Mouse (Mus musculus): ENCODE measurements around the gene Ranbp3.
A peak's percentile ranks its signal among the peaks of the same experiment; 100 is the strongest.

Gene Ranbp3

DNA sequence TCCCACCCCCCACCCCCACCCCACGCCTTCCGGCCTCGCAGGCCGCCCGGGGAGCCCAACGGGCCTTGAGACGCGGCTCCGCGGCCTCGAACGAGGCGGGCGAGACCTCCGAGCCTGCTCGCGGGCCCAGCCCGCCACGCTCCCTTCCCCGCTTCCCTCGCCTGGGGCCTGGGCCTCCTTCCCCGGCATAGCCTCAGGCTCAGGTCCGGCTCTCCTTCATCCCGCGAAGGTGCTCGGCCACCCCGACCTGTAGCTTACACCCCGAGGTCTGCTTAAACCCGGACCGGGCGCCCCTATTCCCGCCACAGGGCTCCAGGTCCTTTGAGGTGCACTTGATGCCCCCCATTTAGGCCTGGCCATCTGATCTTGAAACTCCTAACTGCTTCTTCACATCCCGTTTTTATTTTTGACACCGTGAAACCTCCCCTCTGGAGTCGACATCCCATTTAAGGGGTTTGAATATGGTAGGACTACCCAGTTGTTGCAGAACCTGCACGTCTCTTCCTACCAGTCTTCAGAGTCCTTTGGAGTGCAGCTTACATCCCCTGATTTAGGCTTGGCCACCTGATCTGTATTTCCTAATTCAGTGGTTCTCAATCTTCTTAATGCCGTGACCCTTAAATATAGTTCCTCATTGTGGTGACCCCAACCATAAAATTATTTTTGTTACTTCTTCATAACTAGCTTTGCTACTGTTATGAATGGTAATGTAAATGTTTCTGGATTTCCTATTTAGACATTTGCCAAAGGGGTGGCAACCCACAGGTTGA is 738 bp downstream of the Ranbp3 start:
- no peak for DNase-seq (ENCODE audit: low spot score in 2 of 2)

DNA sequence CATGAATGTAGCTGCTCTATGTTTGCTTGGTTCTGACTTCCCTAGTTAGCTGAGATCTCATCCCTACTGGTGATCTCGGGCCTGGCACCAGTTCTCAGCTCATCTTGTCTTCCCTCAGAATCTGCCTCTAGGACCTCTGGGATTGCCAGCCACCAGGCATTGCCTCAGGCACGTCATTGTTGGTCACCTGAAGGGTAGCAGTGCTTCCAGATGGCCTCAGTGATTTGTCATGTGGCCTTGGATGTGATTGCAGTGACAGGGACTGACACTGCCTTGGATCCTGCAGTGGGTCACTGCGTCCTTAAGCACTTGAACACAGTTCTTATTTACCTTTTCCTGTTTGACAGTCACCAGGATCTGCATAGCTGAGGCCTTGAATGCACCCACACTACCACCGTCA is 8.7 kb downstream of the Ranbp3 start:
- DNase-seq (ENCODE audit: low spot score in 2 of 2): no peak

DNA sequence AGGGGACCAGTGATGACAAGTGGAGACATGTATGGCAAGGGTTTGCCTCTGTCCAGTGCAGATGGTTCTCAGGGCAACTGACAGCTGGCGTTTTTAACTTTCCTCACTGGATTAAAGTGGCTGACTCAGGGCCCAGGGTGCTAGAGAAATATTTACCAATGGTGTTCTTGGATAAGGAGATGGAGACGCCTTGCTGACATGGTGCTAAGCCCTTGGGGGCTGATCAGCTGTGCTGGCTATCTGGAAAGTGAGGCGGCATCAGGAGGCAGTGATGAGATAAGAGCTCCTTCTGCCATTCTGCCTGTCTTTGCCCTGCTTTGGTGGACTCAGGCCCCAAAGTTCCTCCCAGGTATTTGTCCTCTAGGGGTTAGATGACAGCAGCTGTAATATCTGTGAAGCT is 9.8 kb downstream of the Ranbp3 start:
- no peak for DNase-seq (ENCODE audit: low spot score in 2 of 2)

DNA sequence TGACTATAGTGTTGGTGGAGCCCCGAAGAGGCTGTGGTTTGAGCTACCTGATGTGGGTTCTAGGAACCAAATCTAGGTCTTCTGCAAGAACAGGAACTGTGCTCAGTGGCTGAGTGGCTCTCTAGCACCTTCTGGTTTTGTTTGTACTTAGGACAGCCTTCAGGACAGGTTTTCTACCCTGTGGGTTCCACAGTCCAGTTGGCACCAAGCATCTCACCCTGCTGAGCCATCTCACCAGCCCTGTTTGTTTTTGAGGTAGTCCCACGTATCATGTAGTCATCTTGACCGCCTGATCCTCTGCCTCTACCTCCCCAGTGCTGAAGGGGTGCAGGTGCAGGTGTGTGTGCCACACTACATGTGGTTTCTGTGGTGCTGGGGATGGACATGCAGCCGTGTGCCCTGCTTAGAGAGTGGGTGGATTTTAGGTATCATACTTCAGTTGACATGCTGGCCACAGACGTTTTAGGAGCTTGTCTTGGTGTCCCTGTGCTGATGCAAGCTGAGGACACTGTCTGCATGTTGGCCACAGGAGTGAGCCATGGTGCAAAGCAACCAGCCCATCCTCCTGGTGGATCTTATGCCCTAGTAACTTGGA is 10.5 kb downstream of the Ranbp3 start:
- no peak for DNase-seq (ENCODE audit: low spot score in 2 of 2)

DNA sequence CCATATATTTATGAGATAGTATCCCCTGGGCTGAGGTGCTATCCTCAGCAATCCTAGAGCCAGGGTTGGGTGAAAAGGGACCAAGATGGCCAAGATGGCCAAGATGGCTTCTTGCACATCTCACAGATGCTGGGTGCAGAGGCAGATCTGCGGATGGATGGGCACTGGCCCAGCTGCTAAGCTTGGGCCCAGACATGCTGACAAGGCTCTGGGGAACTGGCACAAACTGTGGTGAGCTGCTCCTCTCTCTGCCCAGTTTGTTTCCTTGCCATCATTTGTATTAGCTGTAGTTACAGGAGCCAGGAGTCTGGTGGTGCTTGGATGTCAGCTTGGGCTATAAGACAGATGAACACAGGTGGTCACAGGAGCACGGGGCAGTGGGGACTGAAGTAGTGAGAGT is 11.6 kb downstream of the Ranbp3 start:
- DNase-seq (ENCODE audit: low spot score in 2 of 2): no peak

DNA sequence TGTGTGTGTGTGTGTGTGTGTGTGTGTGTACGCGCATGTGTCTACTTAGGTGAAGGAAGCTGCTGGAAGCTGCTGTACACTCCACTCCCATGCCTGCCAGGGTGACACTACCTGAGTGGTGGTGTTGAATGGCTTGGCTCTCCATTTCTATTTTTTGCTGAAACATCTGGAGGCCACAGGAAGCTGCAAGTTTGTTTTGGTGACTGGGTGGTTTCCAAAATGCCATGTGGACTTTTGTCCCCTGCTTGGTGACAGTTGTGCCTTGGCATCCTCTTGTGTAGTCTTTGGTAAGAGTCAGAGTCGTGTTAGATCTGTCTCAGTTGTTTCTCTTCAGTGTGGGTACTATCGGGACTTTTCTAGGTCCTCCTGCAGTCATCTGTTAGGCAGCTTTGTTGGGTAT is 13.7 kb downstream of the Ranbp3 start:
- no peak for DNase-seq (ENCODE audit: low spot score in 2 of 2)

DNA sequence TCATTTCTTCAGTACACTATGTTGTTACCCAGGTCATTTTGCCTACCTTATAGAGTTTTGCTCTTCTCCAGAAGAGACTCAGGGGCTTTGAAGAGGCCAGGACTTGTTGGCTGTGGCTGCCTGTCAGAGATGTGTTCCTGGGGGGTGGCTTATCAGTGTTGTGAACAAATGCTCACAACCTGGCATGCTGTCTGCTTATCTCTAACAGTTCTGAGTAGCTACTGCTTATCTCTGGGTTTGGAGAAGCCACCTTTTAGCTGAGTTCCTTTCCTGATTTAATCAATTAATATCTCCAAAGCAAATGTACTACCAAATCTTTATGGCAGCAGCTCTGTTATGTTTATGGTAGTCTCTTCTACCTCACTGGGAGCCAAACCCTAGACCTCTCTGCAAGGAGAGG is 15.0 kb downstream of the Ranbp3 start:
- DNase-seq (ENCODE audit: low spot score in 2 of 2): no peak

DNA sequence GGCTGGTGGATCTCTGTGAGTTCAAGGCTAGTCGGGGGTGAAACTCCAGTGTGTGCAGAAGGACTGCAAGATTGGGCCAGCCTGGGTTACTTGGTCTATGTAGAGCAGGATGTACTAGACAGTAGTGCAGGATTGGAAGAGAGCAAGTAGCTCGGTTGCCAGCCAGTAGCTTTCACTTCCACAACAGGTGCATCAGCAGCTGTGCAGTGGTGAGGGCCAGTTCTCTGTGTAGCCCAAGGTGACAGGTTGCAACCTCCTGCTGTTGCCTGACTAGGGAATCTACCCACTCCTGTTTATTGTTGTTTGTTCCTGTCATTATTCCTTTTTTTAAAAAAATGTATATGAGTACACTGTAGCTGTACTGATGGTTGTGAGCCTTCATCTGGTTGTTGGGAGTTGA is 15.6 kb downstream of the Ranbp3 start:
- DNase-seq (ENCODE audit: low spot score in 2 of 2): no peak

DNA sequence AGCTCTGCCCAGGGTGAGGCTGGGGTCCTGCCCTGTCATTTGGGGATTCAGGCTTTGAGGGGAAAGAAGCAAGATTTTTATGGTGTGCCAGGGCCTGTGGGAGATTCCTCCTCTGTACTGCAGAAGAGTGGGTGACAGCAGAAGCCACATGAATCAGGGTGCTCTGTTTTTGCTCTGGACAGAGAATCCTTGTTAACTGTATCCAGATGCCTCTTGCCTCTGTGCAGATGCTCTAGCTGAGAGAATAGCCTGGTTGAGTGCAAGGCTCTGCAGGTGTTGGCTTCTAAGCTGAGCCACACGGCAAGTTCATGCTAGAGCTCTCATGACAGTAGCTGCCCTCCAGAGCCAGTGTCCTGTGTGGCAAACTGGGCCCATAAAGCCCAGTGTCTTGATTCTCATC is 20.3 kb downstream of the Ranbp3 start:
- DNase-seq (ENCODE audit: low spot score in 2 of 2): no peak

DNA sequence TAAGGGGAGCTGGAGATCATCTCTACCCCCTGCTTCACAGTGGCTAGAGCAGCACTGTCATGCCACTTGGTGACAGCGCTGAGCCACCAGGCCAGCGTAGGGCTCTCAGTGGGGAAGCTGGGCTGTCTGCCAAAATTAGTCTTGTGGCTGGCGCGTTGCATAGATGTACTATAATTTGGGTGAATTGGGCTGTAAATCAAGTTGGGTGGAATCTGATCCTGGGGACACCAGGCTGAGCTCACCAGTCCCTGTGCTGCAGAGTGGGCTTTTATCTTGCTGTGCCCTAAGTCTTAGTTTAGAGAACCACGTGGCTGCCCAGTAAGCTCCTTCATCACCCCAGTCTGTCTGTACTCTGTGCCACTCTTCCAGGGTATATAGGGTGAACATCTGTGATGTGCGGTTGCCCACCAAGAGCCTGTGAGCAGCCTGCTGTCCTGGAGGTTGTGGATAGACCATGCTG is 20.8 kb downstream of the Ranbp3 start:
- no peak for DNase-seq (ENCODE audit: low spot score in 2 of 2)

DNA sequence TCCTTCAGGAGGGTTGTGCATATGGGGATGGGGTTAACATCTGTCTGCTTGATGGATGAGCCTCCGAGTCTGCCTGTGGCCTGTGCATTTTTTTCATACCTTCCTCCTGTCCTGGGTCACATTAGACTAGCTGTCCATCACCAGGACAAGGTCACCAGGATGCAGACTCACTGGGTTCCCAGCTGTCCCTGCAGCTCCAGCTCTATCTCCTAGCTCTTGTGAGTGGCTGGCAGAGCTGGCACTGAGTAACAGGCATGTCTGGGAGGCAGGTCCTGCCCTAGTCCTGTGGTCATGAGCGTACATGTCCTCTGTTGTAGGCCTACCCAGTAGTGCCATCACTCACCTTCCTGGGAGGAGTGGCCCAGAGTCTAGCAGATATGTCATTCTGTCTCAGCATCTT is 27.4 kb downstream of the Ranbp3 start:
- no peak for DNase-seq (ENCODE audit: low spot score in 2 of 2)

DNA sequence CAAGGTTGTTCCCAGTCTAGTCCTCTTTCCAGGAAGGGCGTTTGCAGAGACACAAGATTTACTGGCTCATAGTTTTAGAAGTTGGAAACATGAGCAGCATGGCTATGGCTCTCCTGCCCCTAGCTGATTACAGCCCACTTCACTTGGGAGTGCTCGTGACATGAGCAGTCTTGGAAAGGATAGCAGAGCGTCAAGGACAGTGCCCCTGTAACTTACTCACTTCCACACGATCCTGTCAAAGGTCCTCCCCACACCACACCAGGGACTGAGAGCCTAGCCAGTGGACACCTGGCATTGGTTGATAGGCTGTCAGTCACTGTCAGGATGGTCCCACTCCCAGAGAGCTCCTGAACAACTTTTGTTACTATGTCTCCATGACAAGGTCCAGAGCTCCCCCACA is 29.9 kb downstream of the Ranbp3 start:
- DNase-seq (ENCODE audit: low spot score in 2 of 2): no peak

DNA sequence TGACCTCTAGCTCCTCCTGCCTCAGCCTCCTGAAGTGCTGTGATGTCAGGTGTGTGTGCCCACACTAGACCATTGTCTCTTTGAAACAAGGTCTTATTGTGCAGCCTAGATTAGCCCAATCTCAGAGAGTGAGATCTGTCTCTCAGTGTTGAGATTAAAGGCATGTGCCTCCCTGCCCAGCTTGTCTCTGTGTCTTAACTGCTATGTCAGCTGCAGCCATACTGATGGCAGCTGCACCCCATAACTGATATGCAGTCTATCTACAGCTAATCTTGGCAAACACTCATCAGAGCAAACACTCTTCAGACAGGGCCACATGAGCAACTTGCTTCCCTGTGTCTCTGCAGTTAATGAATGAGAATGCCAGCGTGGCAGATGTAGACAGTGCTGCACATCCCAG is 33.4 kb downstream of the Ranbp3 start:
- no peak for DNase-seq (ENCODE audit: low spot score in 2 of 2)

DNA sequence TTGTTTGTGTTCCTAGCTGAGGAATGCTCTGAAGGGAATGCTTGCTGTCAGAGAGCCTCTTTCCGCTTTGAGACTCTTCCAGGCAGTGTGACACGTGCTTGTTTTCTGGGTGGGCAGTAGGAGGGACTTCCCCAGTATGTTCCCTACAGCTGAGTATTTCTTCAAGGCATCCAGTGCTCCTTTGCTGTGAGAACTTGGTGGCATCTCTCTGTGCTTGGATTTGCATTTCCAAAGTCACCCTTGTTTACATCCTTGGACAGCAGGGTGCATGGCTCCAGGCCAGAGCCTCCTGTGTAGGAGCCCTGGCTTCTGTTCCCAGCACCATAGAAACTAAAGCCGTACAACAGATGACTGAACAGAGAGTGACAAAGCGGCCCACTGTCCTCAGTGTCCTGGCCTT is 35.6 kb downstream of the Ranbp3 start:
- DNase-seq (ENCODE audit: low spot score in 2 of 2): no peak

DNA sequence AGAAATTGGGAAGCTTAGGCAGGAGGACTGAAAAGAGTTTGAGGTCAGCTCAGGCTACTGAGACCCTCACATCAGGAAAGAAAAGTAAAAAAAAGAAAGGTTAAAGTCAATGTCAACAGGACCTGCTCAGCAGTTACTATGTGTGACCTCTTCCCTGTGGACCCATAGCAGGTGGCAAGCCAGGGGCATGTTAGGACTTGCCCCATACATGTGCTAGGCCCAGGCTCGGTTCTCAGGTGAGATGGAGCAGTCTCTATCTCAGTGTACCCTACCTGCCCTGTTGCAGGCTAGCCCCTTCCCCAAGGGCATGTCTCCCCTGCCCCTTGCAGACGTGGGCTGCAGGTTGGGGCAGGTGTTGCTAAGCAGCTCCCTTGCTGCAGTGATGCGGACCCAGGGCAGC is 36.6 kb downstream of the Ranbp3 start:
- DNase-seq (ENCODE audit: low spot score in 2 of 2): no peak

DNA sequence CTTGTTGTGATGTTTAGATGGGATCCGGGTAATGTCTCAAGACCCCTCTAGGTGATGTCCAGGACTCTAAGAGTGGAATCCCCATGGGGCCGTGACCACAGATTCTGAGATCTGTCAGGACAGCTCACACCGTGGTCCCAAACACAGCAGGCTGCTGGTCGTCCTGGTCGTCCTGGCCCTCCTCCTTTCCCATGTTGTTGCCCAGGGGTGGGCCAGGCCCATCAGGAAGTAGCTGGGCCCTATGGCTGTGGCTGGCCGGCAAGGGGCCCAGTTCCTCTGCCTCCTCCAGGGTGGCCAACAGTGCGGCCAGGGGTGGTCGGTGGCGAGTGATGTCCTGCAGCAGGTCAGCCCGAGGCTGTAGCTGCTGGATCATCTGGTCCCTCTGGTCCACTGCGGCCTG is 42.3 kb downstream of the Ranbp3 start:
- DNase-seq (ENCODE audit: low spot score in 2 of 2): no peak

DNA sequence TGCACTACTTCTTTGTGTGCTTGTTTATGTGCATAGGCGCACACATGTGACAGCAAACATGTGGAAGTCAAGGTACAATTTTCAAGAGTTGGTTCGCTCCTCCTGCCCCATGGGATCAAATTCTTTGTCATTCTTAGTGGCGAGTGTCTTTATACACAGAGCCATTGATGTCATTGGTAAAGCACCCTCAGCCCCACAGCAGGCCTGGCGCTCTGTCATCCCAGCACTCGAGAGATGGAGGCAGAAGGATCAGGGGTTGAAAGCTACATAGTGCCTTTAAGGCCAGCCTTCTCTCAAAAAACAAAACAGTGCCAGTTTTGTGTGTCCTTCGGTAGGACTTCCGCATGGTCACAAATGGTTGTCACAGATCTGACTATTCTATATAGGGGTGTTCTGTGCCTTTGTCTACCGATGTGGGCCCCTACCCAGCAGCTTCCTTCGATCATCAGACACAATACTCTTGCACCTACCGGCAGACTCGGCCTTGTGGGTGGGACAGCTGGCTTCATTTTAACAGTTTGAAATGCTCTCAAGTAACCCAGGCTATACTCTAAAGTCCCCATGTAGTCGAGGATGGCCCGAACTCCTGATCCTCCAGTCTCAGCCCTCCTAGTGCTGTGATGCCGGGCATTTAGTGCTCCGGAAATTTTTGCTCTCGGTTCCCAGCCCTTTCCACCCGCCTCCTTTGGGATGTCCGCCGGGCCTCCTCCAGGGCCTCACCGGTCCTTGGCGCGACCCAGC is 43.0 kb downstream of the Ranbp3 start:
- peak in 1 of 2 experiments; percentile 6 for DNase-seq (ENCODE audit: low spot score in 2 of 2)

DNA sequence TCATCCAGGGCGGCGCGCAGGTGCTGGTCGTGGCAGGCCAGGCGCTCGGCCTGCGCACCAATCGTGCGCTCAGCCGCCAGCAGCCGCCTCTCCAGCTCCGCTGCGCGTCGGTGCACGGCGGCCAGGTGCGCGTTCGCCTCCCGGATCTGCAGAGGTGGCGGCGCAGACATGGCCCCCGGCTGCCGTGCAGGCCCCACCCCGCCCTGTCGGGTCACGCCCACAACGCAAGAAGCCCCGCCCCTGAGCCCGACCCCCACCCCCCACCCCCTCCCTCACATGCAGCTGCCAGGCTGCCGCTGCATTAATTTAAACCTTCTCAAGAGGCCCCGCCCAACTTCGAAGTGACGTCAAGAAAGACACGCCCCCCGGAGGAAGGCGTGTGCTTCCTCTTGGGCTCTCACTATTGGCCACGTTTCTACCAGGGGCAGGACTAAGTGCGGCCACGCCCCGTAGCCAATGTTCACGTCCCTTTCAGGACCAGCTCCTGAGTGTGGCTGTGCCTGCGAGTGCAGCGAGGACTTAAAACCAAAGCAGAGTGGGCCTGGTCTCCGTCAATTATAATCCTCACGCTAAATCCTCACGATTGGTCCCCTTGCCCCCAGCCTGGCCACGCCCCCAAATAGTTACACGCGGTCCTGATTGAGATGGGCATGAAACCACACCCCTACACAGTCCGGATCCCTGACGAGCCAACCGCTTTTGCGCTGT is 43.7 kb downstream of the Ranbp3 start:
- DNase-seq (ENCODE audit: low spot score in 2 of 2): peak; percentile 98

DNA sequence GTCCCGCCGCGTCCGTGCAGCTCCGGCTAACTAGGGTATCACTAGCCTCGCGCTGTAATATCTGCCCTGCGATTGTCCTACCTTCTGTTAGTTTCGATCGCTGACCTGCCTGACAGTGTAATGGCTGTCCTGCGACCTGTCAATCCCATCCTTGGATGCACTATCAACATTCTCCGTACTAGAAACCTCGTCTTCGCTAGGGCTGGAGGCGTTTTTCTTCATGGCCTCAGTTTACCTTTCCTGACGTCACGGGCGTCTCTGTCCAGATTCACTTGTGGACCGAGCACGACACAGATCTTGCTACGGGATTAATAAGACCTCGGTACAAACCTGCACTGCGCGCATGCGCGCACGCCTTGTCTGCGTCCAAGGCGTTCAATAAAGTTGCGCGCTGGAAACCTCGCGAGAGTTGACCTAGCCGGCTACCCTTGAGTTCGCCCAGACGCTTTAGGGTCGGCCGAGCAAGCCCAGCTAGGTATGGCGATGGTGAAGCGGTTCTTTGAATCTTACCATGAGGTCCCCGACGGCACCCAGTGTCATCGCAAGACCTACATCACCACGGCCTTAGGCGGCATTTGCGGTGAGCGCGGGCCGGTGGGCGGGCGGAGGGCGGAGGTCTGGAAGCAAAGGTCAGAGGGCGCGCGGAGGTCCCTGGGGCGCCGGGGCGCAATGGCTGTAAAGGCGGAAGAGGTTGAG is 44.4 kb downstream of the Ranbp3 start, which contains the start of the genes Ndufa11 and Vmac:
Gene Ndufa11 (plus strand): TSS at position 405 of the 696 bp plus-strand sequence.
Gene Vmac (minus strand): TSS at position 660 of the 696 bp plus-strand sequence.
- peak; percentile 92 to 93 for DNase-seq (ENCODE audit: low spot score in 2 of 2)

DNA sequence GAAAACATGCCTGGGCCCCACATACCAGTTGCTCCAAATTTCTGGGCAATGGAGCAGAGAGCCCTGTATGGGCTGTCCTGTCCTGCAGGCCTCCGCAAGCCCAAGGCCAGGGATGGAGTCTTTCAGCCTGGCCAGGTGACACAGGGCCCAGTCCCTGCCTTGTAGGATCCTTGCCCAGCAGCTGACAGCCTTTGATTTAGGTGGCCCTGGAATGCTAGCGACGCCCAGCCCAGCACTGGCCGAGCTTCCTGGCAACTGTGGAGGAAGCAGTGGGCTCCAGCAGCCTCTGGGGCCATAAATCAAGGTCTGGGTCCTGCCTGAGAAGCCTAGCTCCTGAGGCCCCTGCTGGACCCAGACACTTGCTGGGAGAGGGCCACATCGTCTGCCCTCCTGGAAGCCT is 49.3 kb downstream of the Ranbp3 start:
- DNase-seq (ENCODE audit: low spot score in 2 of 2): no peak

DNA sequence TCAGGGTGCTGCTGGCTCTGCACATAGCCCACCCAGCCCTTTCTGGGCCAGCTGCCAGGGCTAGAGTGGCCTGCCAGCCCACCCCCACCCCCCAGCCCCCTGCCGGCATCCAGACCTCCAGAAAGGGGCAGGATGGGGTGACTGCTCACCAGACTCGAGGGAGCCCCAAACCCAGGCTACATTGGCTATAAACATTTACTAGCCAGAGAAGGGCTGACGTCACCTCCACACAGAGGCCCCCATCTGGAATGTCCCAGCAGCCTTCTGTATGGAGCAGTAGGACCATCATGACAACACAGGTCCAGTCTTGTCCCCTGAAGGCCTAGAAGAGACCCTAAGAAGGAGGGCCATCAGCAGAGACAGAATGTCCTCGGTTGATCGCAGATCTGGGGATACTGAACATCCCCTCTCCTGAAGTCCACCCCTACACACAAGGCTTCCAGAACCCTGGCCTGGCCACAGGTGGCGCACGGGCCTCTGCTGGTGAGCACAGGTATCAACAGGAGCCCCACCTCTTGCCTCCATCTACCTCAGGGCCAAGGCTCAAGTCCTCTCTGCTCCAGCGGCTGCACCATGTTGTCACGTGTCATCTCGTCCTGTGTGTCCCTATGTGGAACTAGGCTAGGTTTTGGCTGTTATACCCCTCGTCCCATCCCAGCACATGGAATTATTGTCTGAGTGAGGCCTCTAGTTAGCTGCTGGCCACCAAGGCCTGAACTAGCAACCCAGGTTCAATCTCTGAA is 50.5 kb downstream of the Ranbp3 start:
- DNase-seq (ENCODE audit: low spot score in 2 of 2): no peak

Data from natural killer cell, adult 2 months (primary cell).